Mouse (Mus musculus) forebrain, embryonic 15.5 days (tissue): ENCODE results near the gene Tas1r2. TPM values are rescaled to one million over a fixed set of nuclear protein-coding genes. Genes with fewer than 3 reads are reported as not detected.

Experiments used
- ATAC-seq: fragments of 200-750 bp; cut with Nextera tagmentation; replicated peaks from 2 replicates; pipeline ENCODE4 v1.8.0; 2017; ENCODE audit warnings: mild to moderate bottlenecking, moderate TSS enrichment, moderate library complexity
- H3K27ac ChIP-seq: fragments of 300-500 bp; sonication (generic); replicated peaks from 2 replicates; pipeline ENCODE4 v1.5.1; 2015; ENCODE audit warnings: mild to moderate bottlenecking, inconsistent platforms
- H3K27me3 ChIP-seq: fragments of 300-500 bp; sonication (generic); 2 replicates; pipeline ENCODE4 v1.6.1; 2015; ENCODE audit warnings: inconsistent platforms
- H3K36me3 ChIP-seq: fragments of 300-500 bp; sonication (generic); 2 replicates; pipeline ENCODE4 v1.6.1; 2015; ENCODE audit warnings: mild to moderate bottlenecking, inconsistent platforms
- H3K4me1 ChIP-seq: fragments of 300-500 bp; sonication (generic); 2 replicates; pipeline ENCODE4 v1.6.1; 2015; ENCODE audit warnings: inconsistent platforms
- H3K4me2 ChIP-seq: fragments of 300-500 bp; sonication (generic); replicated peaks from 2 replicates; pipeline ENCODE4 v1.6.1; 2015; ENCODE audit warnings: mild to moderate bottlenecking, inconsistent platforms
- H3K4me3 ChIP-seq: fragments of 300-500 bp; sonication (generic); 2 replicates; pipeline ENCODE4 v1.5.1; 2015; ENCODE audit warnings: mild to moderate bottlenecking, inconsistent platforms
- H3K9ac ChIP-seq: fragments of 300-500 bp; sonication (generic); replicated peaks from 2 replicates; pipeline ENCODE4 v1.6.1; 2015; ENCODE audit warnings: mild to moderate bottlenecking, inconsistent platforms
- H3K9me3 ChIP-seq: fragments of 300-500 bp; sonication (generic); 2 replicates; pipeline ENCODE4 v1.6.1; 2016; ENCODE audit warnings: inconsistent platforms
- WGBS: fragments of 180-500 bp; shearing (Covaris S2); methylation state at CpG from one replicate; pipeline ENCODE4 v1.1.7; 2015; ENCODE audit warnings: mixed read lengths; 5-methylcytosine and 5-hydroxymethylcytosine counted together
- polyA plus RNA-seq: library from polyadenylated mRNA; unstranded; fragments of >200 nt; fragmentation: Nextera tagmentation; extraction: Ambion mirVana; gene quantifications from 2 replicates; pipeline ENCODE4 v1.2.1, GENCODE M21; 2015

Gene Tas1r2
- polyA plus RNA-seq, 1 experiment from 2014 or later = not detected

- no peak overlapping the region for H3K9ac ChIP-seq
- H3K4me2 ChIP-seq = no peak overlapping the region
- ATAC-seq = no peak
- H3K27ac ChIP-seq = no peak overlapping the region
- H3K9me3 ChIP-seq = no peaks in the 10 kb centered on the region
- H3K4me1 ChIP-seq = peaks cover under 1% of the 10 kb centered on the region
- WGBS = 10% methylated on average over 3 of the region's 3 CpGs
- H3K4me3 ChIP-seq = no peak overlapping the region
- H3K27me3 ChIP-seq = no peaks in the 10 kb centered on the region
- H3K36me3 ChIP-seq = no peaks in the 10 kb centered on the region
Observed at GRCm38 (mm10) chr4:139684639-139685017, 31.3 kb downstream of the Tas1r2 start.

GRCm38 (mm10) chr4:139688058-139688457, 34.7 kb downstream of the Tas1r2 start:
- H3K27me3 ChIP-seq = no peaks in the 10 kb centered on the region
- H3K4me2 ChIP-seq = no peak overlapping the region
- 40% methylated on average over 9 of the region's 9 CpGs for WGBS
- no peak overlapping the region for H3K27ac ChIP-seq
- H3K36me3 ChIP-seq = no peaks in the 10 kb centered on the region
- H3K4me1 ChIP-seq = peaks cover 5% of the 10 kb centered on the region
- H3K9ac ChIP-seq = no peak overlapping the region
- H3K9me3 ChIP-seq = no peaks in the 10 kb centered on the region
- H3K4me3 ChIP-seq = no peak overlapping the region
- ATAC-seq = no peak

- H3K27me3 ChIP-seq = no peaks in the 10 kb centered on the region
- 28% methylated on average over 7 of the region's 7 CpGs for WGBS
- H3K4me3 ChIP-seq = no peak overlapping the region
- no peak overlapping the region for H3K9ac ChIP-seq
- H3K36me3 ChIP-seq = no peaks in the 10 kb centered on the region
- H3K27ac ChIP-seq = no peak overlapping the region
- no peak for ATAC-seq
- H3K4me2 ChIP-seq = no peak overlapping the region
- peaks cover 5% of the 10 kb centered on the region for H3K4me1 ChIP-seq
- no peaks in the 10 kb centered on the region for H3K9me3 ChIP-seq
Observed at GRCm38 (mm10) chr4:139689627-139690269, 36.4 kb downstream of the Tas1r2 start.

GRCm38 (mm10) chr4:139693315-139693714, 40.0 kb downstream of the Tas1r2 start:
- Histone ChIP-seq H3K4me2 (no peak overlapping the region), H3K27ac (no peak overlapping the region), H3K4me3 (no peak overlapping the region), H3K4me1 (peaks cover 5% of the 10 kb centered on the region), H3K9me3 (no peaks in the 10 kb centered on the region), H3K27me3 (no peaks in the 10 kb centered on the region), H3K9ac (no peak overlapping the region), H3K36me3 (no peaks in the 10 kb centered on the region)
- no peak for ATAC-seq
- 21% methylated on average over 5 of the region's 5 CpGs for WGBS

- no peak overlapping the region for H3K4me2 ChIP-seq
- no peaks in the 10 kb centered on the region for H3K36me3 ChIP-seq
- H3K27ac ChIP-seq = no peak overlapping the region
- no peaks in the 10 kb centered on the region for H3K27me3 ChIP-seq
- no peaks in the 10 kb centered on the region for H3K4me1 ChIP-seq
- H3K9ac ChIP-seq = no peak overlapping the region
- no peaks in the 10 kb centered on the region for H3K9me3 ChIP-seq
- WGBS = 5% methylated on average over 9 of the region's 9 CpGs
- no peak overlapping the region for H3K4me3 ChIP-seq
- no peak for ATAC-seq
Observed at GRCm38 (mm10) chr4:139697755-139698154, 44.4 kb downstream of the Tas1r2 start.

- 68% methylated on average over 8 of the region's 8 CpGs for WGBS
- no peak overlapping the region for H3K4me2 ChIP-seq
- H3K4me3 ChIP-seq = no peak overlapping the region
- ATAC-seq = no peak
- H3K4me1 ChIP-seq = no peaks in the 10 kb centered on the region
- no peak overlapping the region for H3K9ac ChIP-seq
- H3K27me3 ChIP-seq = no peaks in the 10 kb centered on the region
- no peak overlapping the region for H3K27ac ChIP-seq
- H3K36me3 ChIP-seq = no peaks in the 10 kb centered on the region
- H3K9me3 ChIP-seq = no peaks in the 10 kb centered on the region
Observed at GRCm38 (mm10) chr4:139698602-139699001, 45.3 kb downstream of the Tas1r2 start.

GRCm38 (mm10) chr4:139702914-139703313, 49.6 kb downstream of the Tas1r2 start:
- Histone ChIP-seq H3K4me1 (no peaks in the 10 kb centered on the region), H3K4me2 (no peak overlapping the region), H3K36me3 (no peaks in the 10 kb centered on the region), H3K27me3 (no peaks in the 10 kb centered on the region), H3K9ac (no peak overlapping the region), H3K9me3 (no peaks in the 10 kb centered on the region), H3K4me3 (no peak overlapping the region), H3K27ac (no peak overlapping the region)
- 73% methylated on average over 4 of the region's 4 CpGs for WGBS
- ATAC-seq = no peak

GRCm38 (mm10) chr4:139703468-139703867, 50.1 kb downstream of the Tas1r2 start:
- H3K4me1 ChIP-seq = no peaks in the 10 kb centered on the region
- H3K27ac ChIP-seq = no peak overlapping the region
- H3K9ac ChIP-seq = no peak overlapping the region
- no peaks in the 10 kb centered on the region for H3K9me3 ChIP-seq
- WGBS = 80% methylated on average over 11 of the region's 11 CpGs
- H3K4me3 ChIP-seq = no peak overlapping the region
- ATAC-seq = no peak
- H3K36me3 ChIP-seq = no peaks in the 10 kb centered on the region
- H3K27me3 ChIP-seq = no peaks in the 10 kb centered on the region
- H3K4me2 ChIP-seq = no peak overlapping the region

- no peaks in the 10 kb centered on the region for H3K27me3 ChIP-seq
- H3K27ac ChIP-seq = no peak overlapping the region
- H3K9ac ChIP-seq = no peak overlapping the region
- no peaks in the 10 kb centered on the region for H3K36me3 ChIP-seq
- H3K4me3 ChIP-seq = no peak overlapping the region
- no peak for ATAC-seq
- no peaks in the 10 kb centered on the region for H3K9me3 ChIP-seq
- WGBS = 80% methylated on average over 5 of the region's 5 CpGs
- H3K4me2 ChIP-seq = no peak overlapping the region
- peaks cover 6% of the 10 kb centered on the region; the same call in 1 of the 2 replicates for H3K4me1 ChIP-seq
Observed at GRCm38 (mm10) chr4:139705986-139706385, 52.6 kb downstream of the Tas1r2 start.

GRCm38 (mm10) chr4:139710467-139711334, 57.4 kb downstream of the Tas1r2 start:
- no peak for ATAC-seq
- Histone ChIP-seq H3K4me3 (no peak overlapping the region), H3K36me3 (no peaks in the 10 kb centered on the region), H3K9ac (no peak overlapping the region), H3K27ac (no peak overlapping the region), H3K9me3 (no peaks in the 10 kb centered on the region), H3K27me3 (no peaks in the 10 kb centered on the region), H3K4me2 (no peak overlapping the region), H3K4me1 (peaks cover 7% of the 10 kb centered on the region; the same call in 1 of the 2 replicates)
- 30% methylated on average over 25 of the region's 25 CpGs for WGBS

- ATAC-seq = no peak
- 35% methylated on average over 13 of the region's 13 CpGs for WGBS
Observed at GRCm38 (mm10) chr4:139715241-139715932, 62.0 kb downstream of the Tas1r2 start.

More at GRCm38 (mm10) chr4:139715241-139715932, 62.0 kb downstream of the Tas1r2 start:
- no peak overlapping the region for H3K4me2 ChIP-seq
- H3K9me3 ChIP-seq = no peaks in the 10 kb centered on the region
- H3K27me3 ChIP-seq = no peaks in the 10 kb centered on the region
- H3K4me3 ChIP-seq = no peak overlapping the region
- H3K4me1 ChIP-seq = peaks cover 7% of the 10 kb centered on the region; the same call in 1 of the 2 replicates
- no peaks in the 10 kb centered on the region for H3K36me3 ChIP-seq
- no peak overlapping the region for H3K9ac ChIP-seq
- no peak overlapping the region for H3K27ac ChIP-seq
